Mouse (Mus musculus): ENCODE results near the gene 4930550C14Rik. TPM values are rescaled to one million over a fixed set of nuclear protein-coding genes. Genes with fewer than 3 reads are reported as not detected.

The 4930550C14Rik gene
- 0.53 and 1.3 TPM in 2 replicates for polyA plus RNA-seq (2012; rRNA removed; ENCODE audit: low replicate concordance)

DNA sequence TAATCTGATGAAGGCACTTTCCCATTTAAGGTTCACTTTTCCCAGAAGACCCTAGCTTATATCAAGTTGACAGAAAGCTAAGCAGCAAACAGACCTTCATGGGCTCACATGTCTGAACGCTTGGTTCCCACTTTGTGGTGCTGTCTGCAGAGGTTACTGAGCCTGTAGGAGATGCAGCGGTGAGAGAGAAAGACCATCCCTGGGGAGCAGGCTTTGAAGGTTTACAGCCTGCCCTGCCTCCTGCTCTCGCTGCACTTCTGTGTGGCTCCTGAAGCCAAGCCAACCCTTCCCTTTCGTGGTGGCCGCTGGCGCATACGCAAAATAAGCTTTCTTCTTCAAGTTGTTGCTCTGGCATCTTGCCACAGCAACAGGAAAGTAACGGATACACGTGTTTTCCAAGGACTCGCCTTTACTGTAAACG is at the start of gene 4930550C14Rik:
Gene 4930550C14Rik (plus strand): TSS at position 35 of the 421 bp plus-strand sequence.

GRCm38 (mm10) chr9:53383951-53384866 is 17.9 kb upstream of the 4930550C14Rik start, which contains the start of gene Kdelc2:
Kdelc2 (plus strand) TSS chr9:53384025.

Other genes starting within 250 kb of the 4930550C14Rik start
- gene Ddx10, start 154.3 kb upstream of the 4930550C14Rik start, polyA plus RNA-seq (2012; rRNA removed; ENCODE audit: low replicate concordance), result 2.5 and 3.5 TPM in 2 replicates
- gene Exph5, start 100.7 kb upstream of the 4930550C14Rik start, polyA plus RNA-seq (2012; rRNA removed; ENCODE audit: low replicate concordance), result 0.06 and 1.5 TPM in 2 replicates
- gene Kdelc2, start 18.3 kb upstream of the 4930550C14Rik start, polyA plus RNA-seq (2012; rRNA removed; ENCODE audit: low replicate concordance), result 8.2 and 18.1 TPM in 2 replicates
- 1.9 and 3.8 TPM in 2 replicates for gene Atm, start 134.4 kb downstream of the 4930550C14Rik start, polyA plus RNA-seq (2012; rRNA removed; ENCODE audit: low replicate concordance)
- 3.8 and 4.6 TPM in 2 replicates for gene Npat, start 134.7 kb downstream of the 4930550C14Rik start, polyA plus RNA-seq (2012; rRNA removed; ENCODE audit: low replicate concordance)
- gene Acat1, start 208.1 kb downstream of the 4930550C14Rik start, polyA plus RNA-seq (2012; rRNA removed; ENCODE audit: low replicate concordance), result 52.8 and 88.5 TPM in 2 replicates

All from subcutaneous adipose tissue, adult 2 months (tissue).